Mouse (Mus musculus): ENCODE measurements around the gene Cacnb2.

DNA sequence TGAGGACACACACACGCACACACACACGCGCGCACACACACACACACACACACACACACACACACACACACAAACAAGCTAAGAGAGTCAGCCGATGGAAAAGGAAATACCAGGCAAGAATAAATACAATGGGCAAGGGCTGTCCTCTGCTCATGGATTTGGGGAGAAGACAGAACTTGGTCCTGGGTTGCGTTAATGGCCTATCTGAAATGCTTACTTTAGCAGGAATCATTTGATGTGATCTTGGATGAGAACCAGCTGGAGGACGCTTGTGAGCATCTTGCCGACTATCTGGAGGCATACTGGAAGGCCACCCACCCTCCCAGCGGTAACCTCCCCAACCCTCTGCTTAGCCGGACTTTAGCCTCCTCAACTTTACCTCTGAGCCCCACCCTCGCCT, 381.1 kb downstream of the Cacnb2 start:
- TF ChIP-seq POLR2AphosphoS5 (IDR thresholded peaks at IDR 0.05; ENCODE audit: insufficient replicate concordance, low read depth, low read length) (no peak), GATA1 (IDR thresholded peaks at IDR 0.05; ENCODE audit: borderline replicate concordance, low read length) (no peak), CTCF (IDR thresholded peaks at IDR 0.05; ENCODE audit: low read depth, low read length) (no peak), TAL1 (conservative IDR thresholded peaks at IDR 0.05; ENCODE audit: low read depth, low read length) (no peak)
